Mouse (Mus musculus) heart, adult 2 months (tissue): ENCODE data around the gene Ccdc188.
A peak's percentile ranks its signal among the peaks of the same experiment; 100 is the strongest.

ENCODE experiments used
- CTCF ChIP-seq: fragments of 200-600 bp; IDR thresholded peaks from 2 replicates; pipeline ENCODE4 v1.8.1; 2022; ENCODE audit warnings: antibody characterized with exemption, mild to moderate bottlenecking, moderate library complexity
- EP300 ChIP-seq: fragments of 200-500 bp; IDR thresholded peaks from 2 replicates; pipeline ENCODE4 v1.6.1; 2011; ENCODE audit warnings: low read depth, low read length, control low read depth; ENCODE audit not compliant: insufficient read depth
- POLR2A ChIP-seq: fragments of 200-500 bp; IDR thresholded peaks from 2 replicates; pipeline ENCODE4 v1.6.1; 2011; ENCODE audit warnings: mild to moderate bottlenecking, low read depth, low read length, control low read depth; ENCODE audit not compliant: insufficient read depth

DNA sequence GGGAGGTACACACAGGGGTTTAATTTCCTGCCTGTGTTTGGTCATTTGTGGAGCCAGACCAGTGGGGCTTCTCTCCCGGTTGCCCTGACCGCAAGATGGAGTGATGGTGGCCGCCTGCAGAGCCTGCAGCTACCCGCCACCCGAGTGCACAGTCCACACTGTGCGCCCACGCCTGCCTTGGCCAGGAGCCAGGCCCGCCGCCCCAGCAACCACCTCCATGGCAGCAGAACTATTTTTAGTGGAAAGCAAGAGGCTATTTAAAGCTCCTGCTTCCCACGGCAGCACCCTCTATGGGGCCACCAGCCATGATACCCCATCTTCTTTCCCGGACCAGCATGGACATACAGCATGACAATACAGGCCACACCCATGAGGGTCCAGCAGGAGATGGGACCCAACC, 11.9 kb downstream of the Ccdc188 start:
- no peak for TF ChIP-seq CTCF
- 0 out of 2 replicates have a peak, but pooled peaks have one; percentile 19 for TF ChIP-seq POLR2A
- TF ChIP-seq EP300, result no peak
